Mouse (Mus musculus): ENCODE data around the gene 1700023F06Rik. TPM values are rescaled to one million over a fixed set of nuclear protein-coding genes. Genes with fewer than 3 reads are reported as not detected.

1700023F06Rik gene
- polyA plus RNA-seq, 1 experiment = not detected

GRCm38 (mm10) chr11:103173041-103173770, 35.2 kb downstream of the 1700023F06Rik start:
- Histone ChIP-seq H3K27me3 (ENCODE audit: control insufficient read depth) (peaks cover 44% of the 10 kb centered on the region), H3K4me3 (replicated peaks) (no peak overlapping the region), H3K4me1 (ENCODE audit: control insufficient read depth) (peaks cover 16% of the 10 kb centered on the region), H3K9me3 (ENCODE audit: control insufficient read depth, low read length) (no peaks in the 10 kb centered on the region), H3K36me3 (ENCODE audit: control insufficient read depth) (no peaks in the 10 kb centered on the region)
- TF ChIP-seq TAL1 (IDR thresholded peaks at IDR 0.05; ENCODE audit: low read length) (no peak), GATA1 (IDR thresholded peaks at IDR 0.05; ENCODE audit: low read length) (no peak)

DNA sequence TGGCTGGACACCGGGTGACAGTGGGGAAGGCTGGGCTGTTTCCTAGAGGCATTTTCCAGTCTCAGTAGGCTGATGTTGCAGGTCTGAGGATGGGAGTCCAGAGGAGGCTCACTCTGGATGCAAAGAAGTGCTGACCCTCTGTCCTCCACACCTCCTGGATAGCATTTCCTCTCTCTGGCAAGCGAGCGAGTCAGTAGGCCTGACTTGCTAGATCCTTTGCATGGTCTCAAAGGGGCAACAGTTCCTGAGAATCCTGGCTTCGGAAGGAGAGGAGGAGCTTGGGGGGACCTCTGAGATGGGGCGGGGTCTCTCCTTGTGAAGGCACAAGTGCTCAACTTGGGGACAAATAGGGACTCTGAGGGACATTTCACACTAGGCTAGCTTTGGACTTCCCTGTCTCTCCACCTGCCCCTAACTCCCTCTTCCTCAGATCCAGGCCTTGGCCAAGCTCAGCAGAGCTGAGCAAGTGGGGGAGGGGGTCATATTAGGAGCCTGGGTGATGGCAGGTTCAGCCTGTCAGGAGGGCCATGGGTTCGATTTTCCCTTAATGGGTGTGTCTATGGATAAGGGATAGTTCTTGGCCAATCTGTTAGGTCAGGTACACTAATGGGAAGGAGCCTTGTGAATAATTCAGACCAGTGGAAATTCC, 35.8 kb downstream of the 1700023F06Rik start:
- H3K4me3 ChIP-seq (replicated peaks) = no peak overlapping the region
- no peak for TF ChIP-seq TAL1 (IDR thresholded peaks at IDR 0.05; ENCODE audit: low read length)
- no peak for TF ChIP-seq GATA1 (IDR thresholded peaks at IDR 0.05; ENCODE audit: low read length)
- no peaks in the 10 kb centered on the region for H3K9me3 ChIP-seq (ENCODE audit: control insufficient read depth, low read length)
- no peaks in the 10 kb centered on the region for H3K36me3 ChIP-seq (ENCODE audit: control insufficient read depth)
- H3K27me3 ChIP-seq (ENCODE audit: control insufficient read depth) = peaks cover 44% of the 10 kb centered on the region
- peaks cover 16% of the 10 kb centered on the region for H3K4me1 ChIP-seq (ENCODE audit: control insufficient read depth)

DNA sequence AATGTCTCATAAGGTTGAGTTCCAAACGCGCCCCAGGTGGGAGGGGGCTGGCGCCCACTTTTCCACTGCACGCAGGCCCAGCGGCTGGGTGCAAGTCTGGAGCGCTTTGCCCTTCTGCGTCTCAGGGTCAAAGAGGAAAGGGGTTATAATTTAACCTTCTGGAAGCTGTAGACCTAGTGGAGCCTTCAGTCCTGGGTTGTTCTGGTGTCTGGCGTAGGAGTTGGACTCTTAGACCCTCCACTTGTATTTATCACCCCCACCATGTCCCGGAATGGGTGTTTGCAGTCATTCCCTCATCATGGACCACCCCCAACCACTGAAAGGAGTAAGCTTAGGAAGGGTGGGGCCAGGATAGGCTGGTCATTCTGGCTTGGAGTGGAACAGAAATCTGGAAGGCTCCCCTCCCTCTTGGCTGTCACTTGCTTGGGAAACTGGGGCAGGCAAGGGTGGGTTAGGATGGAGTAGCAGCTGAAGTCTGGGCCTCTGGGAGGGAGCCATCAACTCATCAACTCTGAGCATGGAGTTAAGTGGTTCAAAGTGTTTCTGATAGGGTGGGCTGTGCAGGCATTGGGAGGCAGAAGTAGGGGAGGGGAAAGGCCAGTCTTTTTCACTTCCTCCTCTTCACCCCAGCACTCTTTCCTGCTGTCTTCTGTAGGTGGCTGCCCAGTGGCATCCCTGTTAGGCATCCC, 36.5 kb downstream of the 1700023F06Rik start:
- no peaks in the 10 kb centered on the region for H3K36me3 ChIP-seq (ENCODE audit: control insufficient read depth)
- no peak for TF ChIP-seq TAL1 (IDR thresholded peaks at IDR 0.05; ENCODE audit: low read length)
- TF ChIP-seq GATA1 (IDR thresholded peaks at IDR 0.05; ENCODE audit: low read length) = no peak
- H3K4me3 ChIP-seq (replicated peaks) = no peak overlapping the region
- peaks cover 16% of the 10 kb centered on the region for H3K4me1 ChIP-seq (ENCODE audit: control insufficient read depth)
- no peaks in the 10 kb centered on the region for H3K9me3 ChIP-seq (ENCODE audit: control insufficient read depth, low read length)
- peaks cover 44% of the 10 kb centered on the region for H3K27me3 ChIP-seq (ENCODE audit: control insufficient read depth)

DNA sequence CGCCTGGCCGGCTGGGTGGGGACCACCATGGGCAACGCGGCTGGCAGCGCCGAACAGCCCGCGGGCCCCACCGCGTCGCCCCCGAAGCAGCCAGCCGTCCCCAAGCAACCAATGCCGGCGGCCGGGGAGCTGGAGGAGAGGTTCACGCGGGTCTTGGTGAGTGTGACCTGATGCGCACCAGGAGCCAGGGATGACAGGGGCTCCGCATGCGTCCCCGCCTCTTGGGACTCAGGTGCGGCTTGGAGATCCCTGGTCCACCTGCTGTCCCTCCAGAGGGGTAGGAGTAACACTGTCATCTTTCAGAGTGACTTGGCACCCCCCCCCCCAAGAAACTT, 37.1 kb downstream of the 1700023F06Rik start:
- no peak for TF ChIP-seq GATA1 (IDR thresholded peaks at IDR 0.05; ENCODE audit: low read length)
- no peak for TF ChIP-seq TAL1 (IDR thresholded peaks at IDR 0.05; ENCODE audit: low read length)
- Histone ChIP-seq H3K4me1 (ENCODE audit: control insufficient read depth) (peaks cover 16% of the 10 kb centered on the region), H3K27me3 (ENCODE audit: control insufficient read depth) (peaks cover 44% of the 10 kb centered on the region), H3K9me3 (ENCODE audit: control insufficient read depth, low read length) (no peaks in the 10 kb centered on the region; the same call in 1 of the 2 replicates), H3K4me3 (replicated peaks) (peak overlapping the region; percentile 16), H3K36me3 (ENCODE audit: control insufficient read depth) (no peaks in the 10 kb centered on the region)

DNA sequence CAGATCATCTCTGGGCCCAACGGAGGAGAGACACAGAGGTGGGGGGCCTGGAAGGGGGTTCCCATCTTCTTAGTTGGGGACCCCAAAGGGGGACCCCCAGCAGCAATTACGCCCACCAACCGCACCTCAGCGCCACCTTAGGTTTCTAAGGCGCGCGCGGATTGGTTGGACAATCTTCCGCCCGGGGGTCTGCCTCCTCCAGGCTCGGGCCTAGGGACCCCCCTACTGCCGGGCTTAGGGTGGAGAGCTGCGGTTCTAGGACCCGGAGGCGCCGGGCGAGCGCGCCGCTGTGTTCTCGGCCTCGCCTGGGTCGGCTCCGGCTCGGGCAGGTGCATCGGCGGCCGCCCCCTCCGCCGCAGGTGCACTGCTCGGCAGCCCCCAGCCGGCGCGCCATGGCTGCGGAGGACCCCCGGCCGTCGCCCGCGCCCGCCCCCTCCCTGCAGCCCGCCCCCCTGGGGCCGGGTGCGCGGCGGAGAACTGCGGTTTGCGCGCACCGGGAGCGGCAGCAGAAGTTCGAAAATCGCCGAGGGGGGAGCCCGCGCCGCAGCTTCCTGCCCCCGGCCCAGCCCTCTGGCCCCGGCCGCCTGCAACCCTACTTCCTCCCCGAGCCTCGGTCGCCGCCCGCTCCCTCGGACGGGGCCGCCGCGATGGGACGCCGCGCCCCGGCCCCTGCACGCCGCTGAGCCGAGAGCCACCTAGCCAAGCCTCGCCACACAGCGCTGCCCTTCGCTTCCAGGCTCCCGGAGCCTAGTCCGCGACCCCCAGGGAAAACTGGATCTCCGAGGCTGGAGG, 37.7 kb downstream of the 1700023F06Rik start, which contains the start of gene Fmnl1:
Fmnl1 (plus strand) TSS at position 614 of the 792 bp plus-strand sequence.
- Histone ChIP-seq H3K4me1 (ENCODE audit: control insufficient read depth) (peaks cover 16% of the 10 kb centered on the region), H3K4me3 (replicated peaks) (peak within 1 kb of the TSS; percentile 26), H3K27me3 (ENCODE audit: control insufficient read depth) (peaks cover 48% of the 10 kb centered on the region), H3K9me3 (ENCODE audit: control insufficient read depth, low read length) (peaks cover 5% of the 10 kb centered on the region), H3K36me3 (ENCODE audit: control insufficient read depth) (no peaks in the 10 kb centered on the region)
- no peak for TF ChIP-seq TAL1 (IDR thresholded peaks at IDR 0.05; ENCODE audit: low read length)
- no peak for TF ChIP-seq GATA1 (IDR thresholded peaks at IDR 0.05; ENCODE audit: low read length)

DNA sequence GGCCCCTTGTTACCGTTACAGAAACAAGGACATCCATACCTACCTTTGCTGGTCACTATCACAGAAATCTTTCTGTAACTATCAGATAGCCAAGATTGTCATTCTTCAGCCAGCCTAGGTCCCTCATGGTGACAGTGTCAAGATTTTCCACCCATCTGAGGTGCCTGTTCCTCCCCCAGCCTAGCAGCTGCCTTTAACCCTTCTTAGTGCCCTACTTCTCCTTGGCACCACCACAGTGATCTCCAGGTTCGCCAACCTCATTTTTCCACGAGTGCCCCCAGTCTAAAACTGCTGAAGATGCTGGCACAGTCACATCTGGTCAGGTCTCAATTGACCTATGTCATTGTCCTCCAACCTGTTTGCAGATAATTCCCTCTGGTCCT, 38.3 kb downstream of the 1700023F06Rik start:
- peaks cover 48% of the 10 kb centered on the region for H3K27me3 ChIP-seq (ENCODE audit: control insufficient read depth)
- H3K4me3 ChIP-seq (replicated peaks) = no peak overlapping the region
- peaks cover 15% of the 10 kb centered on the region for H3K4me1 ChIP-seq (ENCODE audit: control insufficient read depth)

GRCm38 (mm10) chr11:103169664-103170063, 38.7 kb downstream of the 1700023F06Rik start:
- Histone ChIP-seq H3K4me3 (replicated peaks) (no peak overlapping the region), H3K27me3 (ENCODE audit: control insufficient read depth) (peaks cover 48% of the 10 kb centered on the region), H3K4me1 (ENCODE audit: control insufficient read depth) (peaks cover 12% of the 10 kb centered on the region), H3K36me3 (ENCODE audit: control insufficient read depth) (no peaks in the 10 kb centered on the region), H3K9me3 (ENCODE audit: control insufficient read depth, low read length) (peaks cover 5% of the 10 kb centered on the region)
- no peak for TF ChIP-seq GATA1 (IDR thresholded peaks at IDR 0.05; ENCODE audit: low read length)
- no peak for TF ChIP-seq TAL1 (IDR thresholded peaks at IDR 0.05; ENCODE audit: low read length)

More for the DNA sequence above, 38.3 kb downstream of the 1700023F06Rik start:
- no peaks in the 10 kb centered on the region for H3K36me3 ChIP-seq (ENCODE audit: control insufficient read depth)
- peaks cover 5% of the 10 kb centered on the region for H3K9me3 ChIP-seq (ENCODE audit: control insufficient read depth, low read length)
- TF ChIP-seq TAL1 (IDR thresholded peaks at IDR 0.05; ENCODE audit: low read length) (no peak), GATA1 (IDR thresholded peaks at IDR 0.05; ENCODE audit: low read length) (no peak)

GRCm38 (mm10) chr11:103168690-103169390, 39.5 kb downstream of the 1700023F06Rik start:
- peaks cover 48% of the 10 kb centered on the region for H3K27me3 ChIP-seq (ENCODE audit: control insufficient read depth)

More at GRCm38 (mm10) chr11:103168690-103169390, 39.5 kb downstream of the 1700023F06Rik start:
- Histone ChIP-seq H3K36me3 (ENCODE audit: control insufficient read depth) (no peaks in the 10 kb centered on the region), H3K9me3 (ENCODE audit: control insufficient read depth, low read length) (peaks cover 5% of the 10 kb centered on the region), H3K4me3 (replicated peaks) (no peak overlapping the region), H3K4me1 (ENCODE audit: control insufficient read depth) (peaks cover 10% of the 10 kb centered on the region)
- TF ChIP-seq TAL1 (IDR thresholded peaks at IDR 0.05; ENCODE audit: low read length) (no peak), GATA1 (IDR thresholded peaks at IDR 0.05; ENCODE audit: low read length) (no peak)
